Mouse (Mus musculus) lung, embryonic 15.5 days (tissue): Measurements from ENCODE around the gene Mindy4. TPM values are rescaled to one million over a fixed set of nuclear protein-coding genes. Genes with fewer than 3 reads are reported as not detected.
A peak's percentile ranks its signal among the peaks of the same experiment; 100 is the strongest.

ENCODE experiments used
- ATAC-seq: fragments of 200-750 bp; cut with Nextera tagmentation; 2 replicates; pipeline ENCODE4 v1.8.0; 2017; ENCODE audit warnings: moderate number of reproducible peaks, borderline replicate concordance; ENCODE audit not compliant: low FRiP score, low TSS enrichment; ENCODE audit errors: extremely low read depth
- H3K27ac ChIP-seq: fragments of 300-500 bp; sonication (generic); 2 replicates; pipeline ENCODE4 v1.5.1; 2015; ENCODE audit warnings: moderate library complexity, mild to moderate bottlenecking, inconsistent platforms
- H3K27me3 ChIP-seq: fragments of 300-500 bp; sonication (generic); 2 replicates; pipeline ENCODE4 v1.6.1; 2015; ENCODE audit warnings: inconsistent platforms
- H3K36me3 ChIP-seq: fragments of 300-500 bp; sonication (generic); 2 replicates; pipeline ENCODE4 v1.6.1; 2015; ENCODE audit warnings: inconsistent platforms
- H3K4me1 ChIP-seq: fragments of 300-500 bp; sonication (generic); 2 replicates; pipeline ENCODE4 v1.6.1; 2015; ENCODE audit warnings: inconsistent platforms
- H3K4me2 ChIP-seq: fragments of 300-500 bp; sonication (generic); 2 replicates; pipeline ENCODE4 v1.6.1; 2015; ENCODE audit warnings: inconsistent platforms, mild to moderate bottlenecking, moderate library complexity
- H3K4me3 ChIP-seq: fragments of 300-500 bp; sonication (generic); 2 replicates; pipeline ENCODE4 v1.5.1; 2015; ENCODE audit warnings: mild to moderate bottlenecking, inconsistent platforms
- H3K9ac ChIP-seq: fragments of 300-500 bp; sonication (generic); 2 replicates; pipeline ENCODE4 v1.6.1; 2015; ENCODE audit warnings: inconsistent platforms
- H3K9me3 ChIP-seq: fragments of 300-500 bp; sonication (generic); 2 replicates; pipeline ENCODE4 v1.6.1; 2016; ENCODE audit warnings: inconsistent platforms
- WGBS: fragments of 180-500 bp; shearing (Covaris S2); methylation state at CpG from one replicate; pipeline ENCODE4 v1.1.7; 2015; 5-methylcytosine and 5-hydroxymethylcytosine counted together
- polyA plus RNA-seq: library from polyadenylated mRNA; unstranded; fragments of >200 nt; fragmentation: Nextera tagmentation; extraction: Ambion mirVana; gene quantifications from 2 replicates; pipeline ENCODE4 v1.2.1, GENCODE M21; 2015

Gene Mindy4
- polyA plus RNA-seq, 1 experiment from 2014 or later = 16.4 TPM

DNA sequence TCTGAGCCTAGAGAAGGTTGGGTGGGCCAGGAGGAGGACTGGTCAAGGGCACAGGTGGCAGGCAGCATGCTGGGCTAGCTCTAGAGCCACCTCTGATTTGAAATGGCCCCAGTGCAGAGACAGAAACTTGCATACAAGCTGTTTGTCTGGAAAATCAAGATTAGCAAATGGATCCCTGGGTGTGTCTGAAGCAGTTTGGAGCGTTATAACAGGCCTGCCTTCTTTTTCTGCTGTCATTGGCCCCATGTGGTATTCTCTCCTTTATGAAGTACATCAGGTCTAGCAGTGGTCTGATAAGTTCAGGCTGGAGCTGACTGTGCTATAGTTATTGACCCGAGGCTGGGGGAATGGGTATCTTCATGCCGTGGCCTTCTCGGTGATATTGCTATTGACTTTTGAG, 110.7 kb downstream of the Mindy4 start:
- no peak overlapping the region for H3K4me3 ChIP-seq
- H3K4me2 ChIP-seq = no peak overlapping the region
- WGBS = 85% methylated on average over 4 of the region's 4 CpGs
- H3K4me1 ChIP-seq = peaks cover 9% of the 10 kb centered on the region; the same call in 1 of the 2 replicates
- H3K27ac ChIP-seq = no peak overlapping the region
- no peaks in the 10 kb centered on the region for H3K27me3 ChIP-seq
- no peak for ATAC-seq
- H3K36me3 ChIP-seq = no peaks in the 10 kb centered on the region
- H3K9ac ChIP-seq = no peak overlapping the region
- no peaks in the 10 kb centered on the region for H3K9me3 ChIP-seq

DNA sequence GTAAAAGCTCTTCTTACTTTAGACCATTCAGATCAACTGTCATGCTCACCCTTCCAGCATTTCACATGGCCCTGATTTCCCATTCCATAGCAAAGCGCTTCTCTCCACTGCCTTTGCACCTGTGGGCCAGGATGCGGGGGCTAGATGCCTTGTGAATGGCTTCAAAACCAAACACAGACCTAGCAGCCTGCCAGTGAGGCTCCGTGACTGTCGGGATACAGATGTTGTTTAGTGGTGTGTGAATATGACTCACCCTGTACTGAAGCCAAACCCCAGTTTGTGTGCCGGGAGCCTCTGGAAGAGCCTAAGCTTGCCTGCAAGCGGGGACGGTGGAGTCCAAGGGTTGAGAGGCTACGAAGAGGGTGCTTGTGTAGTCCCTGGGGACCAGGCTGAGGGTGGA, 111.4 kb downstream of the Mindy4 start:
- Histone ChIP-seq H3K9ac (no peak overlapping the region), H3K4me2 (no peak overlapping the region), H3K4me3 (no peak overlapping the region), H3K9me3 (no peaks in the 10 kb centered on the region), H3K36me3 (no peaks in the 10 kb centered on the region), H3K27ac (no peak overlapping the region), H3K4me1 (peaks cover 15% of the 10 kb centered on the region), H3K27me3 (no peaks in the 10 kb centered on the region)
- ATAC-seq = no peak
- WGBS = 83% methylated on average over 8 of the region's 8 CpGs

DNA sequence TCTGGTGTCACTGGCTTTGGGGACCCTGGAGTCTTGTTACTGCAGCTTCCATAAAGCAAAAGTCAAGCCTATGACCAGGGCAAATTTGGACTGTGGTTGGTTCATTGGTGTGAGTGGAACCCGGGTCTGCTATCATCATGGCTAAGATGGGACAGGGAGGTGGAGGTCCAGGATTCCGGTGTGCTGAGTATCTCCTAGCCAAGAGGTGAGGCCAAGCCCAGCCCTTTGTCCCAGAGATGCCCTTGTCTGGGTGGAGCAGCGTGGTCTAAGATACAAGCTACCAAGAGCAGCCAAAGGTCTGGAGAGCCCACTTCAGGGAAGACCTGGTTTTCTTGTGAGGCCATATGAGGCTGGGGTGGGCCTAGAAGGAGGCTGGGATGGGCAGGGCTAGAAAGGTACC, 115.4 kb downstream of the Mindy4 start:
- H3K27me3 ChIP-seq = no peaks in the 10 kb centered on the region
- no peak for ATAC-seq
- no peak overlapping the region for H3K4me2 ChIP-seq
- no peak overlapping the region for H3K27ac ChIP-seq
- 88% methylated on average over 3 of the region's 3 CpGs for WGBS
- H3K4me3 ChIP-seq = no peak overlapping the region
- H3K4me1 ChIP-seq = peaks cover 29% of the 10 kb centered on the region
- no peaks in the 10 kb centered on the region for H3K9me3 ChIP-seq
- no peak overlapping the region for H3K9ac ChIP-seq
- no peaks in the 10 kb centered on the region for H3K36me3 ChIP-seq

DNA sequence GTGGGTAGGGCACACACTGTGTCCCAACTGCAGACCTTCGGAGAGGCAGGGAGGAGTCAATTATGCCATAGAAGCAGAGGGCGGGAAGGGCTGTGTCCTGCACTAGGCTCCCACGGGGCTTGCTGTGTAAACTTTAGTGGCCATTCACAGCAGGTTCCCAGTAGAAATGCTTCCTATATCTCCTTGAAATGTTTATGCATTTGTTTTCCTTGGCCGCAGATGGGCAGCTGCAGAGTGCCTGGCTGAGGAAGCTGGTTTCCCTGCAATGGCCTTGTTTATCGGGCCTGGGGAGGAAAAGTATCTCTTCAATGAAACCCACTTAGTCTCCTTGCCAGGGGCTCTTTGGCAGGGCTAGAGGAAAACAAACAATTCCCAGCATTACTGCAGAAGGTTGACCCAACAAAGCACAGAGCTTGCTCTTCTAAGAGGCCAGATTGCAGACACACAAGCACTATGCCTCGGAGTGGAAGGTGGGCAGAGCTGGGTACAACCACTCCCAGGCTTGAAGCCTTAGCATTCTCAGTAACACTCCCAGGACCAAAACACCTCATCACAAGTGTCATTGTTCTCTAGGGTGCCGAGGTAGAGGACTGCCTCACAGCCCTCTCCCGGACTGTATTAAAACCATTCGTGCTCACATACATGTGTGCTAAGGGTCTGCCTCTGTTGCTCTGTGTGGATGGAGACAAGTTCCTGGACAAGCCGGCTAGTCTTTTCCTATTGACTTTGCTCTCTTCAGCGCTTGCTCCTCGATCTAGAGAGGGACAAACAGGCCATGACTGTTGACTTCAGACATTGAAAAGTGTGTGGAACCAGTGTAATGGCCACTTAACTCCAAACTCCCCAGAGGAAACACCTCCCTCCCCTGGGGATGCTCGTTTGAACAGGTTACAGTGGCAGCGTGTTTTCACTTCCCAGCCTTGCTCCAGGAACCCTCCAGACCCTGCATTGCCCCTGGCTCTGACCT, 116.7 kb downstream of the Mindy4 start:
- Histone ChIP-seq H3K9ac (no peak overlapping the region), H3K4me1 (peaks cover 39% of the 10 kb centered on the region), H3K9me3 (no peaks in the 10 kb centered on the region), H3K27me3 (no peaks in the 10 kb centered on the region), H3K36me3 (no peaks in the 10 kb centered on the region), H3K27ac (peak overlapping the region; percentile 52), H3K4me3 (no peak overlapping the region), H3K4me2 (no peak overlapping the region)
- peak; percentile 53; the same call in 1 of the 2 replicates for ATAC-seq
- 39% methylated on average over 14 of the region's 14 CpGs for WGBS

DNA sequence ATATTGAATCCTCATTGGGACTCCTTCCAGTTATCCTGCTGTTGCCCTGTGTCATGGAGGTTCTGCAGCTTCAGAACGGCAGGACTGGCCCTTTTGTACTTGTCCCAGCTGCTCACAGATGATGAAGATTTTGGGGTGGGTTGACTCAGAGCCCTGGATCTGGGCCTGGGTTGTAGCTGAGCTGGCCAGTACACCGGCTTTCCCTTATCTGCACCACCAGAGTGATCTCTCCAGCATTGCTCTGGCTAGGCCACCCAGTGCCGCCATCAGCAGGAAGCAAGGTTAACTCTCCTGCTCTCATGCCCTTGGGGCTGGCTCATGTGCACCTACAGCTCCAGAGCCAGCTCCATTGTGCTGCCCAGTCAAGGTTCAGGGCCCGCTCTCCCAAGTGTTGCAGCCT, 117.7 kb downstream of the Mindy4 start:
- Histone ChIP-seq H3K9me3 (no peaks in the 10 kb centered on the region), H3K4me2 (no peak overlapping the region), H3K4me3 (no peak overlapping the region), H3K27ac (no peak overlapping the region), H3K36me3 (no peaks in the 10 kb centered on the region), H3K9ac (no peak overlapping the region), H3K4me1 (peaks cover 40% of the 10 kb centered on the region), H3K27me3 (no peaks in the 10 kb centered on the region)
- 57% methylated on average over 4 of the region's 4 CpGs for WGBS
- no peak for ATAC-seq

DNA sequence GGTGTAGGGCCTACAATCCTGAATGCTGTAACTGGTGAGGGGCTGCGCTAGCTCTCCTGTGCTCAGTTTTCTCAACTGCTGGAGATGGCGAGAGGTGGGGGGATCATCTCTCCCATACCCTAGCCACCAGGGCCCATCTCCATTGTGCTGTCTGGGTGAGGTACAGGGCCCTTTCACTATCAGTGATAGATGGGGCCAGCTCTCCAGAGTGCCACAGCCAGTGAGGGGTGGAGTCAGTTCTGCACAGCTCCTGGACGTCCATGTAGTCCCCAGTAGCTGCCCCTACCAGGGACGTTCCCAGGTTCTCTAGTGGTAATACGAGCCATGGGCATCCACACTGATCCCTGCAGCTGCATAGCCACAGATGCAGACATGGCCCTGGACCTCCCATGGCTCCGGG, 118.3 kb downstream of the Mindy4 start:
- Histone ChIP-seq H3K4me2 (no peak overlapping the region), H3K9me3 (no peaks in the 10 kb centered on the region), H3K4me1 (peaks cover 46% of the 10 kb centered on the region), H3K36me3 (no peaks in the 10 kb centered on the region), H3K27me3 (no peaks in the 10 kb centered on the region), H3K27ac (no peak overlapping the region), H3K4me3 (no peak overlapping the region), H3K9ac (no peak overlapping the region)
- 64% methylated on average over 6 of the region's 6 CpGs for WGBS
- no peak for ATAC-seq

DNA sequence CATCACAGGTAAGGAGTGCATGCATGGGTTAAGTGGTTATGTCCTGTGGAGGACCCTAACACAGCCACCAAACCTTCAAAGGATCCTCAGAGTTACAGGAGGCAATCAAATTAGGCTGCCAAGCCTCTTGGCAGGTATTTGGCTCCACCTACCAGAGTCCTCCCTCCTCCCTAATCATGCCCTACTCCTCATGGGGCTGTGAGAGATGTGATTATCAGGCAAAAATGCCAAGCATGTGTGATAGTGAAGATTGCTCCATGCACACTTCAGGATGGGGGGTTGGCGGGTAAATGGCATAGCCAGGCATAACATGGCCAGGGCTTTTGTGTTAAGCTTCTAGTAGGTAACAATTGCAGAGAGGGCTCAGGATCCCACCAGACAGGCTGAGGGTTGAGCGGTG, 119.8 kb downstream of the Mindy4 start:
- no peak for ATAC-seq
- no peak overlapping the region for H3K9ac ChIP-seq
- WGBS = 94% methylated on average over 2 of the region's 2 CpGs

DNA sequence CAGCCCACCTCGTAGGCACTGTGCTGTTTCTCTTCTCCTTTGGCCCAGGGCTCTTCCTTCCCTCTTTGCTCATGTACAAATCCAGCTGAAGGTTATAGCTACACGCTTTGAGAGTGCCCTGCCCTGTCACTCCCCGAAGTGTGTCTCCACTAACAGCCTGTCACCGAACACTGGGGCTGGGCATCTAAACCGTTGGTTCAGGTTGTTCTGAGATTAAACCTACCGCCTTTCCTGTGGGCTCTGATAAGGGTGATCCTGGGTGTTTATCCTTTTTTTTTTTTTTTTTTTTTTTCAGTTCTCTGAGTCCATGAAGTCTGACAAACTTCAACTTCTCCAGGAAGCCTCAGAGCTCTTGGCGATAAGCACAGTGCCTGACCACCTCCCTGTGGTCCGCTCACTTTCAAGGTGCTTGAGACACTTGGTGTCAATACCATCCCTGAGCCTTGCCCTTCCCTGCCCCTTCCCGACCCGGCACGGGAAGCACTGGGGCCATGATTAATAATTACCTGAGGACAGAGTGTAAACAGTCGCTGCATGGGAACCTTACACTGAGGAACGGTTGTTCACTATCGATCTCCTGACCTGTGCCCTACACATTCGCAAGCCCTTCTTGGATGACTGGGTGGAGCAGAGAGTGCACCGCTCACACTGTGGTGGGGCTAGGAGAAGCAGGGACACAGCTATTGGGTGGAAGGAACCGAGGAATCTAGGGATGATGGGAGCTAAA, 120.9 kb downstream of the Mindy4 start:
- H3K36me3 ChIP-seq = no peaks in the 10 kb centered on the region
- H3K9me3 ChIP-seq = no peaks in the 10 kb centered on the region
- H3K4me3 ChIP-seq = no peak overlapping the region
- no peak overlapping the region for H3K9ac ChIP-seq
- H3K27me3 ChIP-seq = no peaks in the 10 kb centered on the region
- H3K27ac ChIP-seq = no peak overlapping the region
- ATAC-seq = no peak
- WGBS = 22% methylated on average over 17 of the region's 17 CpGs
- H3K4me2 ChIP-seq = no peak overlapping the region
- H3K4me1 ChIP-seq = peaks cover 58% of the 10 kb centered on the region

More for the DNA sequence above, 119.8 kb downstream of the Mindy4 start:
- H3K4me2 ChIP-seq = no peak overlapping the region
- H3K27me3 ChIP-seq = no peaks in the 10 kb centered on the region
- no peak overlapping the region for H3K27ac ChIP-seq
- no peaks in the 10 kb centered on the region for H3K9me3 ChIP-seq
- no peaks in the 10 kb centered on the region for H3K36me3 ChIP-seq
- H3K4me3 ChIP-seq = no peak overlapping the region
- peaks cover 60% of the 10 kb centered on the region for H3K4me1 ChIP-seq

DNA sequence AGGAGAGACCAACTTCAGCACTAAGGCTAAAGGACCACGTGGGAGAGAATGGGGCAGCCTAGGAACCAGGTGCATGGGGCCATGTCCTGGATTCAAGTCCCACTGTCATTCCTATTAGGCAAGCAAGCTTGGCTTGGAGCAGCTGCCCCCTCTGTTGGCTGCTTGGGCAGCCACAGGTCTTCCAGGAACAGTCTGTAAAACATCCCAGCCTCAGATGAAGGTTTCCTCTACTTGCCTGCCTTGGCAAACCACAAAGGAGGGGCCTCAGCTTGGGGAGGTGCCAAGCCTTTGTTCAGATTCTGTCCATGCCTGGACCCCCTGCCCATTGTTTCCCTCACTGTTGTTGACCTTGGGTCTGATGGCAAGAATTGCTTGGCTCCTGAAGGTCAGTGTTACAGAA, 121.6 kb downstream of the Mindy4 start:
- Histone ChIP-seq H3K4me1 (peaks cover 52% of the 10 kb centered on the region), H3K9me3 (no peaks in the 10 kb centered on the region), H3K27ac (no peak overlapping the region), H3K36me3 (no peaks in the 10 kb centered on the region), H3K4me2 (no peak overlapping the region), H3K9ac (no peak overlapping the region), H3K4me3 (no peak overlapping the region), H3K27me3 (no peaks in the 10 kb centered on the region)
- no peak for ATAC-seq
- WGBS = 62% methylated on average over 1 of the region's 1 CpGs

DNA sequence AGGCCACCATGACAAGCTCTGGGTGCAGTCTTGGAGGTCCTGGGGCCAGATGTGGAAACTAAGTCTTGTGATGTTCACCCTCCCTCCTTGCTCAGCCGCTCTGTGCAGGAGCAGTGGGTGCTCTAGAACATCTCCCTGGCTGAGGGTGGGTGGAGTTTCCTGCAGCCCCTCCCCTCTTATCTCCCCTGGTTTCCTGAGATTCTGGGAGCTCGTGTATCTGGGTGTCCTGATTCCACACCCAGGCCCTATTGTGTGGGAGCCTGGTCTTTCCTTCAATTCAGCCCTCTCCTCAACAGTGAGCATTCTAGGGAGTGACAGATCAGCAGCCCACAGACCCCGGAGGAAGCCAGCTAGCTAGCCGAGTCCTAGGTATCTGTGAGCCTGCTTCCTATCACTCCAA, 123.1 kb downstream of the Mindy4 start:
- Histone ChIP-seq H3K4me1 (peaks cover 41% of the 10 kb centered on the region), H3K9ac (no peak overlapping the region), H3K27me3 (no peaks in the 10 kb centered on the region), H3K36me3 (no peaks in the 10 kb centered on the region), H3K4me2 (no peak overlapping the region), H3K9me3 (no peaks in the 10 kb centered on the region), H3K4me3 (no peak overlapping the region), H3K27ac (peak overlapping the region; percentile 58)
- no peak for ATAC-seq
- WGBS = 51% methylated on average over 4 of the region's 4 CpGs

DNA sequence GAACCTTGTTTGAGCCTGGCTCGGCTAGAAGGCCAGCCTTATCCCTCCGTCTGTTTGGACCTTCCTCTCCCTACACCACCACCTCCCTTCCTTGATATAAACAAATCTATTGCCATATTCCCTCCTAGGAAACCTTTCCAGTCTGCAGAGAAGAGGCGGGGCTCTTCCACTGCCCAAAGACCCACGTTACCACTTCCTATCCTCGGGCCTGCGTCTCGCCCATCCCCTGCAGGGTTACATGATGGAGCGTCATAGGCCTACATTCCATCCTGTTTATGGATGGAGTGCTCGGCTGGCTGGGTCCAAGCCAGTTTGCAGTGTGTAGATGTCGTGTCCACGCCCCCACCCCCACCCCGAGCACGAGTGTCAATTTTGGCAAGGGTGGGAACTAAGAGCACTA, 124.1 kb downstream of the Mindy4 start:
- peaks cover 51% of the 10 kb centered on the region for H3K4me1 ChIP-seq
- no peak overlapping the region for H3K4me3 ChIP-seq
- whole genome bisulfite sequencing = 43% methylated on average over 13 of the region's 13 CpGs
- H3K27me3 ChIP-seq = no peaks in the 10 kb centered on the region
- H3K9ac ChIP-seq = no peak overlapping the region
- no peak for ATAC-seq
- H3K27ac ChIP-seq = peak overlapping the region; percentile 58
- no peaks in the 10 kb centered on the region for H3K9me3 ChIP-seq
- H3K36me3 ChIP-seq = no peaks in the 10 kb centered on the region
- no peak overlapping the region for H3K4me2 ChIP-seq

DNA sequence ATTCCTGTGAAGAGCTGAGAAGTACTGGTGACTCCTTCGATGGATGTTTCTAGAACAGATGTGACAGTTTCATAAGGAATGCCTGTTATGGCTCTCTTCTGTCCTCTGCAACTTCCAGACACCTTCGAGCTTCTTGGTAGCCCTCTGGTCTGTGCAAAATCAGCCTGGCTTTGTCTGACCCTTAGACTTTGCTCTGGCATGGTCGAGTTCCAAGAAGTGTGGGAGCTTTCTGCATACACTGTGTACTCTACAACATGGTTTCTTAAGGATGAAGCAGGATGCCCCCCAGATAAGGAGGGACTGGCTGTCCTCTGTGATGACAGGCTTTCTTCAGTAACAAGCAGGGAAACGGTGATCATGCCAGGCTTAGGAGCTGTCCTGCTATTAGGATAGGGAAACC, 125.0 kb downstream of the Mindy4 start:
- H3K9ac ChIP-seq = no peak overlapping the region
- no peak overlapping the region for H3K4me3 ChIP-seq
- no peak overlapping the region for H3K4me2 ChIP-seq
- 62% methylated on average over 4 of the region's 4 CpGs for WGBS
- H3K9me3 ChIP-seq = no peaks in the 10 kb centered on the region
- peaks cover 56% of the 10 kb centered on the region for H3K4me1 ChIP-seq
- H3K27me3 ChIP-seq = no peaks in the 10 kb centered on the region
- ATAC-seq = no peak
- no peaks in the 10 kb centered on the region for H3K36me3 ChIP-seq
- peak overlapping the region; percentile 49; the same call in 1 of the 2 replicates for H3K27ac ChIP-seq
